Mouse (Mus musculus) thymus, postnatal 10 days (tissue): Measurements from ENCODE around the gene Tent4b.
A peak's percentile ranks its signal among the peaks of the same experiment; 100 is the strongest.

ENCODE experiments used
- DNase-seq, 2 experiments: peaks; one replicate each; pipeline ENCODE4 v3.0.0; 2021; ENCODE audit warnings: low spot score in 2 of 2

Tent4b gene

GRCm38 (mm10) chr8:88228286-88228685 is 29.3 kb downstream of the Tent4b start:
- no peak for DNase-seq

GRCm38 (mm10) chr8:88228800-88229199 is 29.8 kb downstream of the Tent4b start:
- no peak for DNase-seq

GRCm38 (mm10) chr8:88236666-88237065 is 37.7 kb downstream of the Tent4b start:
- no peak for DNase-seq

GRCm38 (mm10) chr8:88237606-88238005 is 38.6 kb downstream of the Tent4b start:
- no peak for DNase-seq

- DNase-seq: no peak
Observed at GRCm38 (mm10) chr8:88239277-88239676, 40.3 kb downstream of the Tent4b start.

GRCm38 (mm10) chr8:88241871-88242270 is 42.9 kb downstream of the Tent4b start:
- DNase-seq: no peak

GRCm38 (mm10) chr8:88244298-88244697 is 45.3 kb downstream of the Tent4b start:
- peak; percentile 49 to 69 for DNase-seq

- DNase-seq: peak; percentile 28 to 57
Observed at GRCm38 (mm10) chr8:88252791-88253190, 53.8 kb downstream of the Tent4b start.

- DNase-seq: no peak
Observed at GRCm38 (mm10) chr8:88254957-88255356, 55.9 kb downstream of the Tent4b start.

GRCm38 (mm10) chr8:88258024-88258423 is 59.0 kb downstream of the Tent4b start:
- DNase-seq: no peak

GRCm38 (mm10) chr8:88258544-88258943 is 59.5 kb downstream of the Tent4b start:
- DNase-seq: no peak

GRCm38 (mm10) chr8:88260466-88260980 is 61.5 kb downstream of the Tent4b start:
- DNase-seq: no peak

GRCm38 (mm10) chr8:88262831-88263635 is 64.0 kb downstream of the Tent4b start:
- DNase-seq: no peak

GRCm38 (mm10) chr8:88265511-88265910 is 66.5 kb downstream of the Tent4b start:
- DNase-seq: no peak

- peak; percentile 59 to 82 for DNase-seq
Observed at GRCm38 (mm10) chr8:88266170-88266800, 67.3 kb downstream of the Tent4b start.

GRCm38 (mm10) chr8:88266801-88267403 is 67.9 kb downstream of the Tent4b start:
- DNase-seq: no peak

- DNase-seq: no peak
Observed at GRCm38 (mm10) chr8:88269107-88269875, 70.3 kb downstream of the Tent4b start.

- no peak for DNase-seq
Observed at GRCm38 (mm10) chr8:88270086-88270485, 71.1 kb downstream of the Tent4b start.

GRCm38 (mm10) chr8:88272231-88273050 is 73.4 kb downstream of the Tent4b start, which contains the start of gene Adcy7:
Gene Adcy7, plus strand, starts transcription at chr8:88272403.
- DNase-seq: peak; percentile 46 to 77

- DNase-seq: no peak
Observed at GRCm38 (mm10) chr8:88273051-88273430, 74.0 kb downstream of the Tent4b start.

- no peak for DNase-seq
Observed at GRCm38 (mm10) chr8:88274090-88274489, 75.1 kb downstream of the Tent4b start.
